Mouse (Mus musculus): ENCODE results near the gene Ccdc85a. TPM values are rescaled to one million over a fixed set of nuclear protein-coding genes. Genes with fewer than 3 reads are reported as not detected.

The Ccdc85a gene
- polyA plus RNA-seq, 1 experiment, result 0.76 TPM

- no peak overlapping the region for H3K27ac ChIP-seq (ENCODE audit: insufficient read depth, low read length)
- TF ChIP-seq POLR2A (IDR thresholded peaks at IDR 0.05; ENCODE audit: low read depth, low read length) (no peak), CTCF (IDR thresholded peaks at IDR 0.05; ENCODE audit: borderline replicate concordance, insufficient read depth, low read length) (no peak)
- no peak overlapping the region for H3K4me3 ChIP-seq (ENCODE audit: insufficient read depth, low read length)
- no peaks in the 10 kb centered on the region for H3K4me1 ChIP-seq (ENCODE audit: control insufficient read depth, insufficient read depth, low read length)
These were observed 40.7 kb downstream of the Ccdc85a start for GRCm38 (mm10) chr11:28543429-28543828.

- TF ChIP-seq POLR2A (IDR thresholded peaks at IDR 0.05; ENCODE audit: low read depth, low read length) (no peak), CTCF (IDR thresholded peaks at IDR 0.05; ENCODE audit: borderline replicate concordance, insufficient read depth, low read length) (no peak)
- Histone ChIP-seq H3K4me3 (ENCODE audit: insufficient read depth, low read length) (no peak overlapping the region), H3K4me1 (ENCODE audit: control insufficient read depth, insufficient read depth, low read length) (no peaks in the 10 kb centered on the region), H3K27ac (ENCODE audit: insufficient read depth, low read length) (no peak overlapping the region)
These were observed 42.8 kb downstream of the Ccdc85a start for GRCm38 (mm10) chr11:28541307-28541706.

DNA sequence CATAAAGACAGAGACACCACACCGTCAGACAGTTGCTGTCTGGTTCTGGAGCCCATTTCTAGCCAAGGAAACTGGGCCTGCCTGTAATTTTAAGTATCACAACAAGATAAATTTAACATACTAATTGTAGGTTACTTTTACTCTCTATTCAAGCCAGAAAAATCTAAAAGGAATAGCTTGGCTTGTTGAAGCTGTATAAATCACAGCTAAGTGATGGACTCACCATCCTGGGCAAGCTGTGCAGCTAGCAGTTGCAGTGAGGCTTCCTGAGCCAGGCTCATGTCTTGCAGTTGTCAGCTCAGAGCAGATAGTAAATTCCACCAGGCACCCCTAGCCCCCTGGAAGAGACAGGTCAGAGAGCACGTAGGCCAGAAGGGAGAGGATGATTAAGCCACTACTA is 50.8 kb downstream of the Ccdc85a start:
- no peaks in the 10 kb centered on the region for H3K4me1 ChIP-seq (ENCODE audit: control insufficient read depth, insufficient read depth, low read length)
- TF ChIP-seq CTCF (IDR thresholded peaks at IDR 0.05; ENCODE audit: borderline replicate concordance, insufficient read depth, low read length), result no peak
- TF ChIP-seq POLR2A (IDR thresholded peaks at IDR 0.05; ENCODE audit: low read depth, low read length), result no peak
- no peak overlapping the region for H3K27ac ChIP-seq (ENCODE audit: insufficient read depth, low read length)
- H3K4me3 ChIP-seq (ENCODE audit: insufficient read depth, low read length), result no peak overlapping the region

DNA sequence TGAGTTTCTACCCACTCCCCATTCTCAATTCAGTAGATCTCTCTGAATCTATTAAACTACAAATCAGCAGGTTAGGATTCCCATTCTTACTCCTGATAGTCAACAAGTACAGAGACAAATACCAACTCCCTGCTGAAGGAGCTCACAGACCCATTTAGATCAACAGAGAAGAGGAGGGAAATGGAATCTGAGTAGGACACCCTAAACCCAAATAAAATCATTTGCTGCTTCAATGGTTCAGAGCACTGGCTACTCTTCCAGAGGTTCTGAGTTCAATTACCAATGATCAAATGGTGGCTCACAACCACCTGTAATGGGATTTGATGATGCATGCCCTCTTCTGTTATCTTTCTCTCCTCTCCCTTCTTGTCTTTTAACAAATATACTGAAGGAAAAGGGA is 82.9 kb downstream of the Ccdc85a start:
- TF ChIP-seq POLR2A (IDR thresholded peaks at IDR 0.05; ENCODE audit: low read depth, low read length) (no peak), CTCF (IDR thresholded peaks at IDR 0.05; ENCODE audit: borderline replicate concordance, insufficient read depth, low read length) (no peak)
- Histone ChIP-seq H3K4me1 (ENCODE audit: control insufficient read depth, insufficient read depth, low read length) (no peaks in the 10 kb centered on the region), H3K27ac (ENCODE audit: insufficient read depth, low read length) (no peak overlapping the region), H3K4me3 (ENCODE audit: insufficient read depth, low read length) (no peak overlapping the region)

GRCm38 (mm10) chr11:28497034-28497433 is 87.1 kb downstream of the Ccdc85a start:
- Histone ChIP-seq H3K4me3 (ENCODE audit: insufficient read depth, low read length) (no peak overlapping the region), H3K4me1 (ENCODE audit: control insufficient read depth, insufficient read depth, low read length) (no peaks in the 10 kb centered on the region), H3K27ac (ENCODE audit: insufficient read depth, low read length) (no peak overlapping the region)
- TF ChIP-seq POLR2A (IDR thresholded peaks at IDR 0.05; ENCODE audit: low read depth, low read length) (no peak), CTCF (IDR thresholded peaks at IDR 0.05; ENCODE audit: borderline replicate concordance, insufficient read depth, low read length) (no peak)

- H3K4me3 ChIP-seq (ENCODE audit: insufficient read depth, low read length), result no peak overlapping the region
- no peak overlapping the region for H3K27ac ChIP-seq (ENCODE audit: insufficient read depth, low read length)
- H3K4me1 ChIP-seq (ENCODE audit: control insufficient read depth, insufficient read depth, low read length), result no peaks in the 10 kb centered on the region
- no peak for TF ChIP-seq POLR2A (IDR thresholded peaks at IDR 0.05; ENCODE audit: low read depth, low read length)
- TF ChIP-seq CTCF (IDR thresholded peaks at IDR 0.05; ENCODE audit: borderline replicate concordance, insufficient read depth, low read length), result no peak
These were observed 90.8 kb downstream of the Ccdc85a start for GRCm38 (mm10) chr11:28493362-28493761.

DNA sequence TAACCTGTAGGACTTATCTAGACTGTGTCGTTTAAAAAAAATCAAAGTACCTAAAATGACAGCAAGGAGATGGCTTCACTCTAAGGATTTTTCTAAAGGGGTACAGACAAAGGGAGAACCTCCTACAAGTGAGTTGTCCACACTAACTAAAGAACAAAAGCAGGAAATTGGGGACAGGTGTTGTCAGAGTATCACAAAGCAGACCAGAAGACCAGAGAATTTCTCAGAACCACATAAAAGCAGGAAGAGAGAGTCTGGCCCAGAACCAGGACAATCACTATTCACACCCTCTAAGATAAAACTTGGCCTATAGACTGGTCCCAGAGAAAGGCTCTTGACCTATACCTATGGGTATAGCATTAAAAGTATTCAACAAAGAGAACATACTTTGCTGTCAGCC is 92.8 kb downstream of the Ccdc85a start:
- TF ChIP-seq CTCF (IDR thresholded peaks at IDR 0.05; ENCODE audit: borderline replicate concordance, insufficient read depth, low read length), result no peak
- TF ChIP-seq POLR2A (IDR thresholded peaks at IDR 0.05; ENCODE audit: low read depth, low read length), result no peak
- Histone ChIP-seq H3K4me3 (ENCODE audit: insufficient read depth, low read length) (no peak overlapping the region), H3K4me1 (ENCODE audit: control insufficient read depth, insufficient read depth, low read length) (no peaks in the 10 kb centered on the region), H3K27ac (ENCODE audit: insufficient read depth, low read length) (no peak overlapping the region)

GRCm38 (mm10) chr11:28484083-28484729 is 99.9 kb downstream of the Ccdc85a start:
- H3K27ac ChIP-seq (ENCODE audit: insufficient read depth, low read length), result no peak overlapping the region
- H3K4me3 ChIP-seq (ENCODE audit: insufficient read depth, low read length), result no peak overlapping the region
- no peak for TF ChIP-seq POLR2A (IDR thresholded peaks at IDR 0.05; ENCODE audit: low read depth, low read length)
- TF ChIP-seq CTCF (IDR thresholded peaks at IDR 0.05; ENCODE audit: borderline replicate concordance, insufficient read depth, low read length), result no peak
- H3K4me1 ChIP-seq (ENCODE audit: control insufficient read depth, insufficient read depth, low read length), result no peaks in the 10 kb centered on the region

GRCm38 (mm10) chr11:28477088-28477487 is 107.0 kb downstream of the Ccdc85a start:
- no peak for TF ChIP-seq POLR2A (IDR thresholded peaks at IDR 0.05; ENCODE audit: low read depth, low read length)
- H3K4me3 ChIP-seq (ENCODE audit: insufficient read depth, low read length), result no peak overlapping the region
- no peak overlapping the region for H3K27ac ChIP-seq (ENCODE audit: insufficient read depth, low read length)
- no peaks in the 10 kb centered on the region for H3K4me1 ChIP-seq (ENCODE audit: control insufficient read depth, insufficient read depth, low read length)

GRCm38 (mm10) chr11:28465726-28466125 is 118.4 kb downstream of the Ccdc85a start:
- Histone ChIP-seq H3K4me1 (ENCODE audit: control insufficient read depth, insufficient read depth, low read length) (no peaks in the 10 kb centered on the region), H3K27ac (ENCODE audit: insufficient read depth, low read length) (no peak overlapping the region), H3K4me3 (ENCODE audit: insufficient read depth, low read length) (no peak overlapping the region)
- no peak for TF ChIP-seq POLR2A (IDR thresholded peaks at IDR 0.05; ENCODE audit: low read depth, low read length)
- TF ChIP-seq CTCF (IDR thresholded peaks at IDR 0.05; ENCODE audit: borderline replicate concordance, insufficient read depth, low read length), result no peak

- TF ChIP-seq POLR2A (IDR thresholded peaks at IDR 0.05; ENCODE audit: low read depth, low read length) (no peak), CTCF (IDR thresholded peaks at IDR 0.05; ENCODE audit: borderline replicate concordance, insufficient read depth, low read length) (no peak)
- Histone ChIP-seq H3K4me1 (ENCODE audit: control insufficient read depth, insufficient read depth, low read length) (no peaks in the 10 kb centered on the region), H3K27ac (ENCODE audit: insufficient read depth, low read length) (no peak overlapping the region)
These were observed 119.2 kb downstream of the Ccdc85a start for GRCm38 (mm10) chr11:28464926-28465325.

More at GRCm38 (mm10) chr11:28464926-28465325, 119.2 kb downstream of the Ccdc85a start:
- no peak overlapping the region for H3K4me3 ChIP-seq (ENCODE audit: insufficient read depth, low read length)

Data from embryonic fibroblast, embryonic 13.5 days (primary cell).